Mouse (Mus musculus) hindbrain, embryonic 14.5 days (tissue): ENCODE measurements around the gene Zbtb40. TPM values are rescaled to one million over a fixed set of nuclear protein-coding genes. Genes with fewer than 3 reads are reported as not detected.

Experiments
- ATAC-seq: fragments of 200-750 bp; cut with Nextera tagmentation; 2 replicates; pipeline ENCODE4 v1.8.0; 2017; ENCODE audit warnings: moderate number of reproducible peaks, mild to moderate bottlenecking, moderate TSS enrichment, moderate library complexity; ENCODE audit not compliant: low FRiP score
- DNase-seq: peaks from one replicate; pipeline ENCODE4 v3.0.0-alpha.2; 2015; ENCODE audit warnings: low spot score
- H3K27ac ChIP-seq: fragments of 300-500 bp; sonication (generic); 2 replicates; pipeline ENCODE4 v1.5.1; 2014; ENCODE audit warnings: mild to moderate bottlenecking, moderate library complexity
- H3K27me3 ChIP-seq: fragments of 300-500 bp; sonication (generic); 2 replicates; pipeline ENCODE4 v1.6.1; 2014; ENCODE audit warnings: mild to moderate bottlenecking, low read length, mixed read lengths; ENCODE audit not compliant: control insufficient read depth, insufficient read depth
- H3K36me3 ChIP-seq: fragments of 300-500 bp; sonication (generic); replicated peaks from 2 replicates; pipeline ENCODE4 v1.6.1; 2014; ENCODE audit not compliant: control insufficient read depth, insufficient read depth
- H3K4me1 ChIP-seq: fragments of 300-500 bp; sonication (generic); replicated peaks from 2 replicates; pipeline ENCODE4 v1.6.1; 2014; ENCODE audit warnings: antibody characterized with exemption, low read length, mixed read lengths; ENCODE audit not compliant: control insufficient read depth, insufficient read depth
- H3K4me2 ChIP-seq: fragments of 300-500 bp; sonication (generic); replicated peaks from 2 replicates; pipeline ENCODE4 v1.6.1; 2014; ENCODE audit warnings: mild to moderate bottlenecking, moderate library complexity
- H3K4me3 ChIP-seq: fragments of 300-500 bp; sonication (generic); replicated peaks from 2 replicates; pipeline ENCODE4 v1.5.1; 2014; ENCODE audit warnings: mild to moderate bottlenecking, low read length
- H3K9ac ChIP-seq: fragments of 300-500 bp; sonication (generic); 2 replicates; pipeline ENCODE4 v1.6.1; 2014
- H3K9me3 ChIP-seq: fragments of 300-500 bp; sonication (generic); 2 replicates; pipeline ENCODE4 v1.6.1; 2016; ENCODE audit warnings: low read length; ENCODE audit not compliant: control insufficient read depth
- WGBS: fragments of 180-500 bp; shearing (Covaris S2); extraction: QIAGEN DNeasy Blood & Tissue Kit; methylation state at CpG from one replicate; pipeline ENCODE4 v1.1.7; 2014; 5-methylcytosine and 5-hydroxymethylcytosine counted together
- polyA plus RNA-seq: library from polyadenylated mRNA; unstranded; fragments of >200 nt; fragmentation: Nextera tagmentation; extraction: Ambion mirVana; gene quantifications from 2 replicates; pipeline ENCODE4 v1.2.1, GENCODE M21; 2014

The Zbtb40 gene
- polyA plus RNA-seq = 4.5 and 5.0 TPM in 2 replicates

- peak; percentile 95 for ATAC-seq
- Histone ChIP-seq H3K9ac (peak within 1 kb of the TSS; percentile 73), H3K9me3 (no peaks in the 10 kb centered on the region), H3K4me1 (peaks cover 17% of the 10 kb centered on the region), H3K4me2 (peak within 1 kb of the TSS; percentile 78), H3K36me3 (no peaks in the 10 kb centered on the region), H3K4me3 (peak within 1 kb of the TSS; percentile 90), H3K27ac (peak within 1 kb of the TSS; percentile 87), H3K27me3 (peaks cover 38% of the 10 kb centered on the region)
- 1% methylated on average over 32 of the region's 32 CpGs for WGBS
- peak; percentile 98 for DNase-seq
Measured at GRCm38 (mm10) chr4:137048550-137049032, at the start of gene Zbtb40. Gene Zbtb40, minus strand, starts transcription at chr4:137048801.

GRCm38 (mm10) chr4:137097984-137098327, 49.4 kb upstream of the Zbtb40 start:
- ATAC-seq = no peak
- H3K27ac ChIP-seq = no peak overlapping the region
- 90% methylated on average over 4 of the region's 4 CpGs for WGBS
- no peaks in the 10 kb centered on the region for H3K4me1 ChIP-seq
- no peaks in the 10 kb centered on the region for H3K36me3 ChIP-seq
- 0 out of 2 replicates have a peak, but pooled peaks cover under 1% of the 10 kb centered on the region for H3K9me3 ChIP-seq
- H3K9ac ChIP-seq = no peak overlapping the region
- no peaks in the 10 kb centered on the region for H3K27me3 ChIP-seq
- H3K4me2 ChIP-seq = no peak overlapping the region
- H3K4me3 ChIP-seq = no peak overlapping the region
- no peak for DNase-seq

DNA sequence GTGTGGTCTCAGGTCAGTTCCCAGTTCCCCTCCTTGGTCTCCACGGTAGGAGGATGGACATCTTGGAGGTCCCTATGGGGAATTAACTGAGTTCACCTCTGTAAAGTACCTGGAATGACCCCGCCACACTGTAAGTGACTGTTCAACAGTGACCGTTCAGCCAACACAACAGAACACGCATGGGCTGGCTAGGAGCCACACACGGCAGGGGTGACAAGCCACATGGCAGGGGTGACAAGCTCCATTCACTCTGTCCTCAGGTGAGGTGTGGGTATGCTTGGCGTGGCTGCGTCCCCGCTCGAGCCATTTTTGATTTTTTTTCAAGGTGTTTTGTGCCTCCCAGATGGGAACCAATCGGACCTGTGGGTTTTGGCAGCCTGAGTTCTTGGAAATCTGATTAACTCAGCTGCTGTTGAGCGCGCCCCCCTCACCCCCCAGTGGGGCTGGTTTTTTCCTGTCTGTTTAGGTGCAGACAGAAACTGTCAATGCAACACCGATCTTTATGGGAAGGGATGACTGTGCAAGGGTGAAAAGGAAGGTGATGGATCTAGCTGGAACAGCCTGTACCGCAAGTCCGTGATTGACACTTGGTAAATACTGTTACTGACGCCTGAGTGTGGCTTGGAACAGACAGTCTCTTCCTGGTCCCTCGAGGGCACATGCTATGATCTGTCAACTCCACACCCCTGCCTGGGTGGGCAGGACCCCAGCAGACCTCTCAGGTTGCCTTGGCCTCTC, 48.8 kb upstream of the Zbtb40 start:
- WGBS = 84% methylated on average over 17 of the region's 17 CpGs
- no peak overlapping the region for H3K27ac ChIP-seq

GRCm38 (mm10) chr4:137096353-137096752, 47.8 kb upstream of the Zbtb40 start:
- H3K27ac ChIP-seq = no peak overlapping the region
- 0 out of 2 replicates have a peak, but pooled peaks cover 4% of the 10 kb centered on the region for H3K9me3 ChIP-seq
- H3K27me3 ChIP-seq = no peaks in the 10 kb centered on the region
- no peak overlapping the region for H3K4me2 ChIP-seq
- no peaks in the 10 kb centered on the region for H3K4me1 ChIP-seq
- 60% methylated on average over 10 of the region's 10 CpGs for WGBS
- no peak overlapping the region for H3K4me3 ChIP-seq
- no peak overlapping the region for H3K9ac ChIP-seq
- ATAC-seq (no peak), DNase-seq (no peak)
- H3K36me3 ChIP-seq = no peaks in the 10 kb centered on the region

More for the DNA sequence above, 48.8 kb upstream of the Zbtb40 start:
- Histone ChIP-seq H3K9ac (no peak overlapping the region), H3K9me3 (0 out of 2 replicates have a peak, but pooled peaks cover 4% of the 10 kb centered on the region), H3K27me3 (no peaks in the 10 kb centered on the region), H3K4me2 (no peak overlapping the region), H3K36me3 (no peaks in the 10 kb centered on the region), H3K4me1 (no peaks in the 10 kb centered on the region), H3K4me3 (no peak overlapping the region)
- ATAC-seq (no peak), DNase-seq (no peak)

GRCm38 (mm10) chr4:137085083-137085810, 36.6 kb upstream of the Zbtb40 start:
- Histone ChIP-seq H3K4me1 (no peaks in the 10 kb centered on the region), H3K4me2 (no peak overlapping the region), H3K27ac (no peak overlapping the region), H3K4me3 (no peak overlapping the region), H3K9ac (no peak overlapping the region), H3K27me3 (0 out of 2 replicates have a peak, but pooled peaks cover 4% of the 10 kb centered on the region), H3K36me3 (no peaks in the 10 kb centered on the region), H3K9me3 (no peaks in the 10 kb centered on the region)
- 52% methylated on average over 18 of the region's 18 CpGs for WGBS
- ATAC-seq (no peak), DNase-seq (no peak)

- ATAC-seq (no peak), DNase-seq (no peak)
- Histone ChIP-seq H3K4me2 (no peak overlapping the region), H3K4me3 (no peak overlapping the region), H3K9me3 (no peaks in the 10 kb centered on the region), H3K27ac (no peak overlapping the region), H3K9ac (no peak overlapping the region), H3K4me1 (no peaks in the 10 kb centered on the region), H3K27me3 (0 out of 2 replicates have a peak, but pooled peaks cover 4% of the 10 kb centered on the region), H3K36me3 (no peaks in the 10 kb centered on the region)
- WGBS = 66% methylated on average over 2 of the region's 2 CpGs
Measured at GRCm38 (mm10) chr4:137082866-137083265, 34.3 kb upstream of the Zbtb40 start.

GRCm38 (mm10) chr4:137081401-137081800, 32.8 kb upstream of the Zbtb40 start:
- DNase-seq = no peak
- 0 out of 2 replicates have a peak, but pooled peaks cover 4% of the 10 kb centered on the region for H3K27me3 ChIP-seq

DNA sequence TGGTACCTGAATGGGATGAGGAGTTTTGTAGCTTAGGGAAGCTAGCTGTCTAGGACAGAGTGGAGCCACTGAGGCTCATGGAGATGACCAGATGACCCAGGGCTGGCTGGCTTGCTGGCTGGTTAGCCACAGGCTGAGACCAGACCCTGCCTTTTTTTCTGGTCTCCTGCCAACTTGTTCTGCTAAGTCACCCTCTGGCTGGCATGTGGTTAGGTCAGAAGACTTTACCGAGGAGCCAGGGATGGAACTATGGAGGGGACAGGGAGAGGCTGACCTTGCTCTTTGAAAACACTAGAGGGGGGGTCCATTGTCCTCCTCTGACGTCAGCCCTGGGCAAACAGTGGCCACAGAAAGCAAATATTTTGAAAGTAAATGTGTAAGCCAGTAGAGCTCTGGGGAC, 28.6 kb upstream of the Zbtb40 start:
- 43% methylated on average over 2 of the region's 2 CpGs for WGBS

More at GRCm38 (mm10) chr4:137081401-137081800, 32.8 kb upstream of the Zbtb40 start:
- Histone ChIP-seq H3K36me3 (no peaks in the 10 kb centered on the region), H3K4me2 (no peak overlapping the region), H3K4me3 (no peak overlapping the region), H3K9me3 (no peaks in the 10 kb centered on the region), H3K4me1 (no peaks in the 10 kb centered on the region), H3K27ac (no peak overlapping the region), H3K9ac (no peak overlapping the region)
- 90% methylated on average over 4 of the region's 4 CpGs for WGBS
- no peak for ATAC-seq

GRCm38 (mm10) chr4:137071204-137071603, 22.6 kb upstream of the Zbtb40 start:
- Histone ChIP-seq H3K4me3 (no peak overlapping the region), H3K36me3 (no peaks in the 10 kb centered on the region), H3K4me2 (no peak overlapping the region), H3K27ac (no peak overlapping the region), H3K9me3 (no peaks in the 10 kb centered on the region), H3K27me3 (no peaks in the 10 kb centered on the region), H3K9ac (no peak overlapping the region), H3K4me1 (peaks cover 5% of the 10 kb centered on the region; the same call in 1 of the 2 replicates)
- DNase-seq (no peak), ATAC-seq (no peak)
- 84% methylated on average over 6 of the region's 6 CpGs for WGBS

More for the DNA sequence above, 28.6 kb upstream of the Zbtb40 start:
- no peak overlapping the region for H3K4me2 ChIP-seq
- no peaks in the 10 kb centered on the region for H3K36me3 ChIP-seq
- H3K4me3 ChIP-seq = no peak overlapping the region
- H3K9me3 ChIP-seq = no peaks in the 10 kb centered on the region
- DNase-seq (no peak), ATAC-seq (no peak)
- no peaks in the 10 kb centered on the region for H3K27me3 ChIP-seq
- no peaks in the 10 kb centered on the region for H3K4me1 ChIP-seq
- H3K9ac ChIP-seq = no peak overlapping the region
- no peak overlapping the region for H3K27ac ChIP-seq
